Mouse (Mus musculus): ENCODE results near the gene Tmc5. TPM values are rescaled to one million over a fixed set of nuclear protein-coding genes. Genes with fewer than 3 reads are reported as not detected.

Tmc5 gene
- total RNA-seq, 1 experiment: 0.80 TPM

GRCm38 (mm10) chr7:118649328-118649727 lies 52.2 kb downstream of the Tmc5 start:
- in situ Hi-C loops (cut with MboI; ENCODE audit: low sequenced_read_pairs in 2 of 2, unreplicated experiment in 2 of 2): no loop called here
- no peak for DNase-seq (ENCODE audit: low read depth, low spot score)
- Histone ChIP-seq H3K4me3 (ENCODE audit: insufficient read depth in 1 of 2, low read depth in 1 of 2, low read length in 2 of 2, poor library complexity in 1 of 2, severe bottlenecking in 1 of 2) (no peak overlapping the region), H3K27ac (ENCODE audit: insufficient read depth, low read depth, low read length, poor library complexity, severe bottlenecking) (no peak overlapping the region), H3K4me1 (ENCODE audit: control insufficient read depth in 2 of 2, insufficient read depth in 2 of 2, low read length in 2 of 2, poor library complexity in 1 of 2) (peaks cover 0 to 13% of the 10 kb centered on the region in 2 experiments; a peak in 2 of 4 replicates), H3K9me3 (ENCODE audit: control insufficient read depth, insufficient read depth, low read depth, low read length) (no peaks in the 10 kb centered on the region), H3K9ac (ENCODE audit: insufficient read depth, low read depth, low read length, poor library complexity, severe bottlenecking) (no peak overlapping the region), H3K36me3 (ENCODE audit: control insufficient read depth, insufficient read depth, low read length, poor library complexity, severe bottlenecking) (no peaks in the 10 kb centered on the region)
- TF ChIP-seq HCFC1 (IDR thresholded peaks at IDR 0.05; ENCODE audit: borderline replicate concordance, insufficient read depth, low read length) (no peak), ZNF384 (IDR thresholded peaks at IDR 0.05; ENCODE audit: low read depth, low read length) (no peak), CHD2 (IDR thresholded peaks at IDR 0.05; ENCODE audit: low read depth, low read length) (no peak), ZC3H11A (IDR thresholded peaks at IDR 0.05; ENCODE audit: borderline replicate concordance, low read depth, low read length) (no peak), MAFK (IDR thresholded peaks at IDR 0.05; ENCODE audit: insufficient read depth, low read depth, low read length) (no peak)

DNA sequence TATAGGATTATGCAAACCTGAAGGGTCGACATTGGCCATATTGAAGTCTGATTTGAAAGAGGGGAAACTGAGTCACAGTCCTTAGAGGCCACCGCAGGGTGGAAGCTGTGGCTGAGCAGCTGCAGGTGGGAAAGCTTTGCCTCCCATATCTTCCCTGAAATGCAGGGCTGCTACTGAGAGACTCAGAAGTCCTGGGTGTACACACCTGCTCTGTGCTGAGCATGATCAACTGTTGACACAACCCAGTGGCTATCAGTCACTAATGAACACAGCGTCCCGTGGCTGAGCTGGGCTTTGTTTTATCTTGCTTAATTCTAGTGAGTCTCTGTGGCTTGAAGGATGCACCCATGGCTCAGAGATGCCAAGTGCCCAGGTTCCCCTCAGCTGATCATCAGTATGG lies 53.0 kb downstream of the Tmc5 start:
- no peaks in the 10 kb centered on the region for H3K9me3 ChIP-seq (ENCODE audit: control insufficient read depth, insufficient read depth, low read depth, low read length)
- no peak for TF ChIP-seq CHD2 (IDR thresholded peaks at IDR 0.05; ENCODE audit: low read depth, low read length)
- no peak for TF ChIP-seq ZC3H11A (IDR thresholded peaks at IDR 0.05; ENCODE audit: borderline replicate concordance, low read depth, low read length)
- TF ChIP-seq HCFC1 (IDR thresholded peaks at IDR 0.05; ENCODE audit: borderline replicate concordance, insufficient read depth, low read length): no peak
- TF ChIP-seq MAFK (IDR thresholded peaks at IDR 0.05; ENCODE audit: insufficient read depth, low read depth, low read length): no peak
- TF ChIP-seq ZNF384 (IDR thresholded peaks at IDR 0.05; ENCODE audit: low read depth, low read length): no peak
- peaks cover 0 to 13% of the 10 kb centered on the region in 2 experiments; a peak in 2 of 4 replicates for H3K4me1 ChIP-seq (ENCODE audit: control insufficient read depth in 2 of 2, insufficient read depth in 2 of 2, low read length in 2 of 2, poor library complexity in 1 of 2)
- no peaks in the 10 kb centered on the region for H3K36me3 ChIP-seq (ENCODE audit: control insufficient read depth, insufficient read depth, low read length, poor library complexity, severe bottlenecking)
- in situ Hi-C loops (cut with MboI; ENCODE audit: low sequenced_read_pairs in 2 of 2, unreplicated experiment in 2 of 2): no loop called here
- no peak overlapping the region for H3K4me3 ChIP-seq (ENCODE audit: insufficient read depth in 1 of 2, low read depth in 1 of 2, low read length in 2 of 2, poor library complexity in 1 of 2, severe bottlenecking in 1 of 2)
- no peak for DNase-seq (ENCODE audit: low read depth, low spot score)
- H3K9ac ChIP-seq (ENCODE audit: insufficient read depth, low read depth, low read length, poor library complexity, severe bottlenecking): no peak overlapping the region
- H3K27ac ChIP-seq (ENCODE audit: insufficient read depth, low read depth, low read length, poor library complexity, severe bottlenecking): no peak overlapping the region

- no peak for TF ChIP-seq HCFC1 (IDR thresholded peaks at IDR 0.05; ENCODE audit: borderline replicate concordance, insufficient read depth, low read length)
- TF ChIP-seq ZNF384 (IDR thresholded peaks at IDR 0.05; ENCODE audit: low read depth, low read length): no peak
- no peak for TF ChIP-seq ZC3H11A (IDR thresholded peaks at IDR 0.05; ENCODE audit: borderline replicate concordance, low read depth, low read length)
- no peak for TF ChIP-seq MAFK (IDR thresholded peaks at IDR 0.05; ENCODE audit: insufficient read depth, low read depth, low read length)
- TF ChIP-seq CHD2 (IDR thresholded peaks at IDR 0.05; ENCODE audit: low read depth, low read length): no peak
- in situ Hi-C loops (cut with MboI; ENCODE audit: low sequenced_read_pairs in 2 of 2, unreplicated experiment in 2 of 2): no loop called here
- no peak overlapping the region for H3K4me3 ChIP-seq (ENCODE audit: insufficient read depth in 1 of 2, low read depth in 1 of 2, low read length in 2 of 2, poor library complexity in 1 of 2, severe bottlenecking in 1 of 2)
Measured at GRCm38 (mm10) chr7:118650891-118651290, 53.8 kb downstream of the Tmc5 start.

GRCm38 (mm10) chr7:118652572-118653295 lies 55.6 kb downstream of the Tmc5 start:
- Histone ChIP-seq H3K4me1 (ENCODE audit: control insufficient read depth in 2 of 2, insufficient read depth in 2 of 2, low read length in 2 of 2, poor library complexity in 1 of 2) (peaks cover 4 to 19% of the 10 kb centered on the region in 2 experiments; a peak in 3 of 4 replicates), H3K36me3 (ENCODE audit: control insufficient read depth, insufficient read depth, low read length, poor library complexity, severe bottlenecking) (no peaks in the 10 kb centered on the region), H3K9me3 (ENCODE audit: control insufficient read depth, insufficient read depth, low read depth, low read length) (no peaks in the 10 kb centered on the region), H3K4me3 (ENCODE audit: insufficient read depth in 1 of 2, low read depth in 1 of 2, low read length in 2 of 2, poor library complexity in 1 of 2, severe bottlenecking in 1 of 2) (no peak overlapping the region), H3K27ac (ENCODE audit: insufficient read depth, low read depth, low read length, poor library complexity, severe bottlenecking) (peak overlapping the region; percentile 15), H3K9ac (ENCODE audit: insufficient read depth, low read depth, low read length, poor library complexity, severe bottlenecking) (no peak overlapping the region)
- no peak for DNase-seq (ENCODE audit: low read depth, low spot score)
- TF ChIP-seq HCFC1 (IDR thresholded peaks at IDR 0.05; ENCODE audit: borderline replicate concordance, insufficient read depth, low read length): no peak
- TF ChIP-seq MAFK (IDR thresholded peaks at IDR 0.05; ENCODE audit: insufficient read depth, low read depth, low read length): no peak
- no peak for TF ChIP-seq CHD2 (IDR thresholded peaks at IDR 0.05; ENCODE audit: low read depth, low read length)
- no peak for TF ChIP-seq ZNF384 (IDR thresholded peaks at IDR 0.05; ENCODE audit: low read depth, low read length)
- TF ChIP-seq ZC3H11A (IDR thresholded peaks at IDR 0.05; ENCODE audit: borderline replicate concordance, low read depth, low read length): no peak
- in situ Hi-C loops (cut with MboI; ENCODE audit: low sequenced_read_pairs in 2 of 2, unreplicated experiment in 2 of 2): no loop called here

More at GRCm38 (mm10) chr7:118650891-118651290, 53.8 kb downstream of the Tmc5 start:
- Histone ChIP-seq H3K4me1 (ENCODE audit: control insufficient read depth in 2 of 2, insufficient read depth in 2 of 2, low read length in 2 of 2, poor library complexity in 1 of 2) (peaks cover 0 to 13% of the 10 kb centered on the region in 2 experiments; a peak in 2 of 4 replicates), H3K9me3 (ENCODE audit: control insufficient read depth, insufficient read depth, low read depth, low read length) (no peaks in the 10 kb centered on the region), H3K27ac (ENCODE audit: insufficient read depth, low read depth, low read length, poor library complexity, severe bottlenecking) (no peak overlapping the region), H3K36me3 (ENCODE audit: control insufficient read depth, insufficient read depth, low read length, poor library complexity, severe bottlenecking) (no peaks in the 10 kb centered on the region), H3K9ac (ENCODE audit: insufficient read depth, low read depth, low read length, poor library complexity, severe bottlenecking) (no peak overlapping the region)
- DNase-seq (ENCODE audit: low read depth, low spot score): no peak
